Mouse (Mus musculus) bone marrow macrophage, adult 2 months (primary cell): ENCODE data around the gene Plin1. TPM values are rescaled to one million over a fixed set of nuclear protein-coding genes. Genes with fewer than 3 reads are reported as not detected.

ENCODE experiments used
- H3K27ac ChIP-seq: 2 replicates; pipeline ENCODE4 v1.5.1; 2012; ENCODE audit warnings: low read depth, low read length; ENCODE audit not compliant: insufficient read depth
- H3K4me1 ChIP-seq: 2 replicates; pipeline ENCODE4 v1.6.1; 2012; ENCODE audit warnings: low read length; ENCODE audit not compliant: control insufficient read depth, insufficient read depth
- H3K4me3 ChIP-seq: 2 replicates; pipeline ENCODE4 v1.5.1; 2012; ENCODE audit warnings: mild to moderate bottlenecking, low read length, moderate library complexity; ENCODE audit not compliant: insufficient read depth
- CTCF ChIP-seq: IDR thresholded peaks from 2 replicates; pipeline ENCODE4 v1.5.1; 2012; ENCODE audit warnings: low read depth, mild to moderate bottlenecking, low read length, moderate library complexity
- POLR2A ChIP-seq: IDR thresholded peaks from 2 replicates; pipeline ENCODE4 v1.6.1; 2012; ENCODE audit warnings: mild to moderate bottlenecking, low read depth, low read length, borderline replicate concordance
- polyA plus RNA-seq: library from polyadenylated mRNA; stranded (reverse); fragments of >200 nt; gene quantifications from 2 replicates; pipeline ENCODE4 v1.2.4, GENCODE M21; 2012; ENCODE audit not compliant: missing spikeins, insufficient read depth, insufficient read length

The Plin1 gene
- polyA plus RNA-seq, 1 experiment = not detected

GRCm38 (mm10) chr7:79761124-79761876 is 28.6 kb upstream of the Plin1 start:
- no peak for TF ChIP-seq CTCF
- TF ChIP-seq POLR2A = no peak
- H3K4me3 ChIP-seq = no peak overlapping the region
- peak overlapping the region; percentile 26 for H3K27ac ChIP-seq
- peaks cover 13% of the 10 kb centered on the region for H3K4me1 ChIP-seq

GRCm38 (mm10) chr7:79759766-79760165 is 27.1 kb upstream of the Plin1 start:
- H3K4me3 ChIP-seq = no peak overlapping the region
- TF ChIP-seq CTCF (no peak), POLR2A (no peak)
- no peak overlapping the region for H3K27ac ChIP-seq
- H3K4me1 ChIP-seq = peaks cover 13% of the 10 kb centered on the region

GRCm38 (mm10) chr7:79758176-79758575 is 25.5 kb upstream of the Plin1 start:
- Histone ChIP-seq H3K4me1 (peaks cover 13% of the 10 kb centered on the region), H3K4me3 (no peak overlapping the region), H3K27ac (no peak overlapping the region)
- no peak for TF ChIP-seq POLR2A
- TF ChIP-seq CTCF = no peak

GRCm38 (mm10) chr7:79756334-79756733 is 23.6 kb upstream of the Plin1 start:
- H3K27ac ChIP-seq = no peak overlapping the region

GRCm38 (mm10) chr7:79749511-79749910 is 16.8 kb upstream of the Plin1 start:
- H3K4me1 ChIP-seq = peaks cover 4% of the 10 kb centered on the region
- H3K27ac ChIP-seq = no peak overlapping the region
- no peak overlapping the region for H3K4me3 ChIP-seq
- TF ChIP-seq CTCF (no peak), POLR2A (no peak)

More at GRCm38 (mm10) chr7:79756334-79756733, 23.6 kb upstream of the Plin1 start:
- H3K4me3 ChIP-seq = no peak overlapping the region
- TF ChIP-seq POLR2A (no peak), CTCF (no peak)
- H3K4me1 ChIP-seq = peaks cover 5% of the 10 kb centered on the region

GRCm38 (mm10) chr7:79747659-79748058 is 15.0 kb upstream of the Plin1 start:
- no peak overlapping the region for H3K27ac ChIP-seq
- no peak for TF ChIP-seq POLR2A
- no peak for TF ChIP-seq CTCF
- H3K4me3 ChIP-seq = no peak overlapping the region
- peaks cover 17% of the 10 kb centered on the region for H3K4me1 ChIP-seq

GRCm38 (mm10) chr7:79744585-79744984 is 11.9 kb upstream of the Plin1 start:
- no peak for TF ChIP-seq POLR2A
- Histone ChIP-seq H3K27ac (no peak overlapping the region), H3K4me1 (peaks cover 17% of the 10 kb centered on the region), H3K4me3 (no peak overlapping the region)

- Histone ChIP-seq H3K4me3 (no peak overlapping the region), H3K27ac (no peak overlapping the region), H3K4me1 (peaks cover 17% of the 10 kb centered on the region)
- TF ChIP-seq CTCF (no peak), POLR2A (no peak)
Observed at GRCm38 (mm10) chr7:79744051-79744450, 11.3 kb upstream of the Plin1 start.

GRCm38 (mm10) chr7:79742659-79743536 is 10.2 kb upstream of the Plin1 start, which contains the start of the genes Pex11a and Wdr93:
Gene Pex11a (minus strand): TSS chr7:79743131.
Gene Wdr93 (plus strand): TSS chr7:79743163.
- no peak within 1 kb of the TSS for H3K27ac ChIP-seq
- peaks cover 17% of the 10 kb centered on the region for H3K4me1 ChIP-seq

GRCm38 (mm10) chr7:79742277-79742658 is 9.6 kb upstream of the Plin1 start:
- no peak overlapping the region for H3K27ac ChIP-seq
- TF ChIP-seq CTCF = no peak
- H3K4me3 ChIP-seq = peak overlapping the region; percentile 88
- H3K4me1 ChIP-seq = peaks cover 17% of the 10 kb centered on the region

More at GRCm38 (mm10) chr7:79742659-79743536, 10.2 kb upstream of the Plin1 start, which contains the start of the genes Pex11a and Wdr93:
- H3K4me3 ChIP-seq = peak within 1 kb of the TSS; percentile 88
- TF ChIP-seq CTCF (no peak), POLR2A (no peak)
